Mouse (Mus musculus) liver, adult 2 months (tissue): ENCODE data around the gene Psmf1.

Source experiments
- CTCF ChIP-seq: fragments of 200-500 bp; IDR thresholded peaks from 2 replicates; pipeline ENCODE4 v1.5.1; 2011; ENCODE audit warnings: low read depth, low read length, control low read depth
- POLR2A ChIP-seq: fragments of 200-500 bp; IDR thresholded peaks from 2 replicates; pipeline ENCODE4 v1.6.1; 2011; ENCODE audit warnings: low read length, control low read depth; ENCODE audit not compliant: insufficient read depth; ENCODE audit errors: extremely low read depth

DNA sequence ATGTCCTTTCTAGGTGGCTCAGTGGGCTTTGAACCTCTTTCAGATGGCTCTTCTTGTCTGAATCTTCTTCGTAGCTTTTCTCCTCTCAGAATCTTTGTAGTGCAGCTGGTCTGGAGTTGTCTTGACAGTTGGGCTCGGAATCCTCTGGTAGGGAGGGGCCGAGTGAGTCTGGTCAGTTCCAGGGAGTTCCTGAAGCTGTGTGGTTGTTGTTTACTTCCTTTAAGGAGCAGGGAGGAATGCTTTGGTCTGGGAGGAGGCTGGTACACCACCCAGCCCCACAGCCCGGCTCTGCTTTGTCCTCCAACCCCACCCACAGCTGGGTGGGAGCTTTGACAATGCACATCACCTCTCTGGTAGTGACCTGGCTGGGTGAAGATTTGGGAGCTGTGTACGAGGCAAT is 7.3 kb upstream of the Psmf1 start:
- TF ChIP-seq CTCF = no peak
- no peak for TF ChIP-seq POLR2A
